Mouse (Mus musculus): ENCODE data around the gene Gm44965.

Gm44965 gene

DNA sequence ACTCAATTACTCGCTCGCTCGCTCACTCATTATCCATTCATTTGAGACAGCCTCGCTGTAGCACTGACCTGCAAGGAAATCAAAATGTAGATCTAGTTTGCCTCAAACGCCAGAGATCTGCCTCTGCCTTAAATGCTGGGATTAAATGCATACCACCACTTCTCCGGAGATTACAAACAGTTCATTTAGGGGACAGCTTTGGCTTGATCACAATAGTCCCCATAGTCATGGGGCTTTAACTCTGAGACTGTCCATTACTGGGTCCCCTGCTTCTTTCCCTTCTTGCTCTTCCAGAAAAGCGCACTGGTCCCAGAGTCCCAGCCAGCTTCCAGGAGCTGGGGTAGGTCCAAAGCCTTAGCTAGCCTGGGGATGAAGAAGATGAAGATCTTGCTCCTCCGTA is 32.7 kb downstream of the Gm44965 start, which contains the start of gene AI854703:
AI854703 (plus strand) TSS at position 301 of the 400 bp plus-strand sequence.
- no peak for DNase-seq (ENCODE audit: low spot score)

DNA sequence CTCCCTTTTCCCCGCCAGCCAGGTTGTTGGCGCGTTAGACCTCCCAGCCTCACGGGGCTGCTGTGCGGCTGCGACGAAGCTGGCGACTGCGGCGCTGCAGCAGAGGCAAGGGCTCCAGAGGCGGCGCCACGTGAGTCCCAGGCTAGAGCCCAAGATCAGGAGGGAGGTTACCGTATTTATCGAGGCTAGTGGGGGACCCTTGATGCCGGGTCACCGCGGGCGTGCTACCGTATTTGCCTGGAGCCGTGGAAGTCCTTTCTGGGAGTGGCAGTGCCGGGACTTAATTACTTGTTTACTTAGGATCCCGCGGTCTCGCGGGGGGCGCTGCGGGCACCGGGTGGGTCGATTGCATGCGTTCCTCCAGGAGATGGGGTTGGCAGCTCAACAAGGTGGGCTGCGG is 33.2 kb downstream of the Gm44965 start:
- no peak for DNase-seq (ENCODE audit: low spot score)

DNA sequence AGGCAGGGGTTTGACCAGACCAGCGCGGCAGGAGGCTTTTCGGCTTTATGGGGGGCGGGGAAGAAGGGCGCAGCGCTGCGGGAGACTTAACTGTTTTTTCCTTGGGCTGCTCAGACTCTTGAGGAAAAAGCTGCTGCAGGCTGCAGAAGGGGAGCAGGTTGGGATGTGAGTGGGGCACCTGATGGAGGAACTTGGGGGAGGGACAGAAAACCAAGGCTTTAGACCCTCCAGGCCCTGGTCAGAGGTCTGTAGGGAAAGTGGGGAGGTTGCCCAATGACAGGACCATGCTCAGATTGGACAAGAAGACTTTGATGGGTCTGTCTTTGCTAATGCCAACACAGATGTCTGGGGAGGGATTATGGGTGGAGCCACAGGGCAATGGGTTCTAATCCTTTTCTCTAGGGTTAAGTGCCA is 33.8 kb downstream of the Gm44965 start:
- DNase-seq (ENCODE audit: low spot score): no peak

DNA sequence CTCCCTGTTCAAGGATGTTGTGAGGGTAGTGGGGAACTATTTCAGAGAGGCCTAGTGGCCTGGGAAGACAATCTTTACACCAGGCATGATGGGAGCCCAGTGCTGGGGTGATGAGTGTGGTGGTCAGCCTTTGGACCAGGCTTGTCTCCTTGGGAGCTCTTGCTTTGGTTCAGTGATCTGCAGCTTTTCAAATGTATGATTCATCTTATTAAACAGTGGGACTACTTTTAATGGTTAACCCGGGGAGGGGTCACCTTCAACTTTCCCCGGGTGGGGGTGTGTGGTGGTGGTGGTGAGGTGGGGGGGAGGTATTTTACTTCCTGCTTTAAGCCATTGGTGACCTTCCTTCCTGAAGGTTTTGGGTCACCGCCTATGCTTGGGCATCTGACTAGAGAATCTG is 34.6 kb downstream of the Gm44965 start:
- no peak for DNase-seq (ENCODE audit: low spot score)

DNA sequence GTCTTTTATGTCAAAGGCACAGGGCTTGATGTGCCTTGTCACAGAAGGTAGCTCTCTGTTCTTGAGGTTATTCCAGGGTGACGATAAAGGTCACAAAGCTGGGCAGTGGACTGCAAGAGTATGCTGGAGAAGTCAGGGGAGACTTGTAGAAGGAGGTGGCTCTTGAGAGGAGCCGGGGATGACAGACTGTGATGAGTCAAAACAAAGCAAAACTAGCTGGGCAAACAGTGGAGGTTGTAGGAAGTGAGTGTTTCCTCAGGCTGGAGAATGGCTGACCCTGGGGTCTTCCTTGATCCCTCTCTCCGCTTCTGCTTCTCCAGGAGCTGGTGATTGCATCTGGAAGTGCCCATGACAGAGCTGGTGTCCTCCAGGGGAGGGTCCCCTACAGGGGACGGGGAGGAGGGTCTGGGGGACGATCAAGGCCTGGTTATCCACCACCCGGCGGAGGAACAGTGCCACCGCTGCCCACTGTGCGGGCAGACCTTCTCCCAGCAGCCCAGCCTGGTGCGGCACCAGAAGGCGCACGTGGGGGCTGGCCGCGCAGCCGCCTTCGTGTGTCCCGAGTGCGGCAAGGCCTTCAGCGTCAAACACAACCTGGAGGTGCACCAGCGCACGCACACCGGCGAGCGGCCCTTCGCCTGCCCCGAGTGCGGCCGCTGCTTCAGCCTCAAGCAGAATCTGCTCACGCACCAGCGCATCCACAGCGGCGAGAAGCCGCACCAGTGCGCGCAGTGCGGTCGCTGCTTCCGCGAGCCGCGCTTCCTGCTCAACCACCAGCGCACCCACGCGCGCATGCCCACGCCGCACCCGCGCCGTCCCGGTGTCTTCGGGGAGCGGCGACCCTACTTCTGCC is 35.3 kb downstream of the Gm44965 start:
- DNase-seq (ENCODE audit: low spot score): no peak

DNA sequence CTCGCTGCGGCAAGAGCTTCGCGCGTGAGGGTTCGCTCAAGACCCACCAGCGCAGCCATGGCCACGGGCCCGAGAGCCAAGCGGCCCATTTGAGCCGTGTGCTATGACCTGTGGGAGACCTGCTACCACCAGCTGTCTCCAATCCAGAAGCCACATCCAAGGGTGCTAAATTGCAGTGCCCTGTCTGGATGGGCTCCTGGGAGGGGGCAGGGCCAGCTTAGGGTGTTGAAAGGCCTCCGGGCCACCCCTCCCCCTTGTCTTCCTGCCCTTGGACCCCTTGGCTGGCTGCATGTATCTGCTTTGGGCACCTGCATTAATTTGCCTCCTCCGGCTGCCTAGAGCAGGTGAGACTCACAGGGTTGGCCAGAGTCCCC is 35.9 kb downstream of the Gm44965 start:
- no peak for DNase-seq (ENCODE audit: low spot score)

DNA sequence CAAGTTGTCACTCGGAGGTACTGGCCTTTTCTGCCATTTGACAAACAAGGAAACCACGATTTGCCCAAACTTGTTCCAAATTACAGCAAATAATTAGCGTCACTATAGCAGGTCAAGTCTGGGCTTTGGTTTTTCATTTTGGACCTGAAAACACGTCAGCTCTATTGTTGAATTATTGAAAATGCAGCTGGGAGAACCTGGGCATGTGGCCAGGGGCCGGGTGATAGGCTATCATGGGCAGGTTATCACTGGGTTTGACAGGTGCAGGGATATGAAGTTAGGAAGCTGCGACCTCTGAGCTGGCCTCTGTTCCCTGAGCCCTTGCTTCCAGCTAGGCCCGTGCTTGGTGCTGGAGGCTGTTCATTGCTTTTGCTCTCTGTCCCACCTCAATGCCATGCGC is 37.1 kb downstream of the Gm44965 start:
- no peak for DNase-seq (ENCODE audit: low spot score)

DNA sequence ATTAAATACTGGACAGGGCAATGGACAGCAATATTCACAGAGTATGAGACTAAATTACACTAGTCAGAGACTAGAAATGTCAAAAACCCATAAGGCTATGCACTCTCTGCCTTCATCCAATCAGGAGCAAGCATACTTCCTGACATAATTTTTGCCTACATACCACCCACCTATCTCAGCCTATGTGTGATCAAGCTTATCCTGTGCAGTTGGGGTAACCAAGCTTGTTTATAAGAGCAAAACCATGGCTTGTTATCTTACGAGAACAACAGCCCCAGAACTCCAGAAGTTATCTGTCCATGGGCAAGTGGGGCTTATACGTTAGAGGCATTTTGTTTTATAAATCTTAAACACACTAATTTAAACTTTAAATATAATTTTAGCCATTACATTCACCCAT is 41.4 kb downstream of the Gm44965 start:
- no peak for DNase-seq (ENCODE audit: low spot score)

DNA sequence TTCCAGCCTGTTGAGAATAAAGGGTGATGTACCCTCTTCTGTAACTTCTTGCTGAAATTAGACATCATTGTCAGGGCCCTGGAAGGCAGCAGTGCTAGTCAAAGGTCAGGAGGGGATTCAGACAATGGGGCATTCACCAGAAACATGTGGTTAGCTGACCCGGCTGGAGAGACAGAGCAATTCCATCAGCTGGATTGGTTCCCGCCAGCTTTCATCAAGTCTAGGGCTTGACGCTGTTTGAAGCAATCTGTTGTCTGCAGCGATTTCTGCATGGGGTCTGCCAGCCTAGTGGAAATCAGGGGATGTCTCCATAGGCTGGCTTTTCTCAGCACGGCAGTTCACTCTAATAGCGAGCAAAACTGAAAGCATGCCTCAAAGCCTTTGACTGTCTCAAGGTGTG is 42.8 kb downstream of the Gm44965 start:
- DNase-seq (ENCODE audit: low spot score): no peak

DNA sequence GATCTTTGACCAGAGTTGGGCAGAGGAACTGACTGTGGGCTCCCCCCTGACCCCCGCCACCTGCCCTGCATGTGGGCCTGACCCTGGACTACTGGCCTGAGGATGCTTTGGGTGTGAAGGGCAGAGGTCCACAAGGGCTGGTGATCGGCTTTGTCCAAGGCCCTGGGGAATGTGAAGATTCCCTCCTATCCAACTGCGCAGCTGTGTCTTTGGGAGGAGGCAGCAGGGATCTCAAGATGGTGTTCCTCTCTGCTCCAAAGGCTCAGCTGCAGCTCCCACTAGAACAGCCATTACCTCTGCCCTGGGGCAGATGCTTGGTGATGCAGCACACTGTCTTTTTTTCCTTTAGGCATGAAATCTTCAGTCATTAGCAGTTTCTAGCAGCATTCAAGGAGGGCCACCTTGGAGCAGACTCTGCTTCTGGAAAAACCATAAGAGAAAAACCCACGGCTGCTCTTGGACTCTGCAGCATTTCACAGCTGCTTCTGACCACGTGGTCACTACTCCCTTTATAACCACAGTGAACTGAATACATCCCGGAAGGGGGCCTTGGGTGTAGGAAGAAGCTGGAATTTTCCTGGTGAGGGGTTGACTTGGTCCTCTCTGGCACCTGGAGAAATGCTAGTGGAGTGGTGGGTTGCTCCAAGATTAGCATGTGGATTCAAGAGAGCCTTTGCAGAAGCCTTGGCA is 44.2 kb downstream of the Gm44965 start:
- no peak for DNase-seq (ENCODE audit: low spot score)

DNA sequence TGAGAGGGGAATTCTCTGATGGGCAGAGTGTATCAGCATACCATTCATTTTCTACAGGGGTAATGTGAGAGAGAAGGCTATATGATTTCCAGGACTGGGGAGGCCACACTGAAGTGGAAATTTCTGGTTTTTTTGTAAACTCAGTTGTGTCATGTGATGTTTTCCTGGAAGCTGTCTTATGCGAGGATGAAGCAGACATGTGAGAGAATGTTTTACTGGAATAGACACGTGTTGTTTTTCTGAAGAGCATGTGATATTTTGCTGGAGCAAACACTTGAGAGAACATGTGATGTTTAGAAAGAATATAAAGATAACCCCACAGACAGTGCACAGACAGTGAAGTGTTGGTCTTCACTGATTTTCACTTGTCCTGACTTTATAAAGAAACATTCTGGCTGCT is 44.8 kb downstream of the Gm44965 start:
- no peak for DNase-seq (ENCODE audit: low spot score)

DNA sequence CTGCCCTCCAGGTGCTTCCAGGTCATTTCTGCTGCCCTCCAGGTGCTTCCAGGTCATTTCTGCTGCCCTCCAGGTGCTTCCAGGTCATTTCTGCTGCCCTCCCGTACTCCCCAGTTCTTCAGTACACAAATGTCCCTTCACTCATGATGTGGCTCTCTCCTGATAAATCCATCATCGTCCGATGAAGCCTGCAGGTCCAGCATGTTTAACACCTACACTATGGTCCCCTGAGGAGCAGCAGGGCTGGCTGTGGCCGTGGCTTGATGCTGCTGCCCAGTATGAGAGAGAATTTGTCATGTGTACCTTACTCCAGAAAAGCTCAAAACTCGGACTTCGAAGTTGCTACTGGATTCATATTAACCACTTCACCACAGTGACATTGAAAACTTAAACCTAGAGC is 47.6 kb downstream of the Gm44965 start:
- DNase-seq (ENCODE audit: low spot score): no peak

DNA sequence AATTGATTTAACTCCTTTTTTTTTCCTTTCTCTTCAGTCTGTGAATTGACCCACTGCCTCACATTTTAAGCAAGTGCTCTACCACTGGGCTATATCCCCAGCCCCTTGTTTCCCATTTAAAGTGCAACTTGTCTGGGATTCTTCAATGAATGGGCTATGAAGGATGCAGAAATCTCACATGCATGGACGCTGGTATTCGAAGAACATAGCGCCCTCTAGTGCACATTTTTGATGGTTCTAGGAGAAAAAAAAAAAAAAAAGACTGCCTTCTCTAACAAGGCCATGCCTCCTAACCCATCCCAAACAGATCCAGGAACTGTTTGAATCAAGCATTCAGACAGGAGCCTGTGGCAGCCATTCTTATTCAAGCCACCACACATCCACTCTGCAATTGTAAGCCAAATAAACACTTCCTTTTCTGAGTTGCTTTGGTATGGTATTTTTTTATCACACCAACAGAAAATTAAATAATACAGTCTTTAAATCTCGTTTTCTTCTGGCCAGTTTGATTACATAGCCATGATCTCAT is 49.1 kb downstream of the Gm44965 start:
- DNase-seq (ENCODE audit: low spot score): peak; percentile 88

DNA sequence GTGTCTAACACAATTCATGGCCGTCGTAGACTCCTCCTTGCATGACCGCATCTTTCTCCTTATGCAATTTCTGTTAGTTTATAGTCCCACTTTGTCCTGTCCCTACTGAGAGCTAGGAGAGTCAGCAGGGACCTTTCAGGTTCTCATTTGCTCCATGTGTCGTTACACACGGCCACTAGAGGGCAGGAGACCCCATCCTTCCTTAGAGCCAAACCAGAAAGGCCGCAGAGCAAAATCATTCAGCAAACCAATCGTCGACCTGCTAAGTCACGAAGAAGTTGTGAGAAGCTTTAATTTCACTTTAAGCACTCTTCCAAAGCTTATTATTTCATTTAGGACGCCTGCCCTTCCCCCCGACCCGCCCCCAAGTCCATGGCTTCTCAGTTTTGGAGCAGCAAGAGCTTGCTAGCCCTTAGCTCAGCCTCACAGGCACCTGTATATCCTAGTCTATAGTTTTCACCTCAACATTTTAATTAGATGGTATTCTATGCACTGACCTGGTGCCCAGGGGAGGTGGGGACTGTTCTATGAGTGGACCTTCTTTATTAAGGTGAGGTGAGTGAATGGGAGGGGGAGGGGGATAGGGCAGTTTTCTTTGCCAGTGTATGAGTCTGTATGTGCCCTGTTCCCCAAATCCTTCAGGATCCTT is 52.0 kb downstream of the Gm44965 start:
- DNase-seq (ENCODE audit: low spot score): peak; percentile 84

DNA sequence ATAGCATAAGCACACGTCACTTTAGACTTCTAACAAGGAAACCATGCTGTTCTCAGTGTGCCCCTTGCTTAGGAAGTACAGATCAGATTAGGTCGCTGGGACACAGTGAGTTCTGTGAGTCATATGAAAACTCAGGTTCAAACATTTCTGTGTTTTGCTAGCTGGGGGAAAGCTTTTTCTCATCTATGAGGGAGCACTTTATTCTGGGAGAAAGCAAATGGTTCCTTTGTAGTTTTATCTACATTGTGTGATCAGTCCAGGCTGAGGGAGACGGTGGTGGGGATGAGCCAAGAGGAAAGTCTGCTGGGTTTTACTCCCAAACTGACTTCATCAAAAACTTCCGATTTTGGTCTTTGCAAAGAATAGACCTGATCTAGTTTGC is 52.6 kb downstream of the Gm44965 start:
- DNase-seq (ENCODE audit: low spot score): no peak

DNA sequence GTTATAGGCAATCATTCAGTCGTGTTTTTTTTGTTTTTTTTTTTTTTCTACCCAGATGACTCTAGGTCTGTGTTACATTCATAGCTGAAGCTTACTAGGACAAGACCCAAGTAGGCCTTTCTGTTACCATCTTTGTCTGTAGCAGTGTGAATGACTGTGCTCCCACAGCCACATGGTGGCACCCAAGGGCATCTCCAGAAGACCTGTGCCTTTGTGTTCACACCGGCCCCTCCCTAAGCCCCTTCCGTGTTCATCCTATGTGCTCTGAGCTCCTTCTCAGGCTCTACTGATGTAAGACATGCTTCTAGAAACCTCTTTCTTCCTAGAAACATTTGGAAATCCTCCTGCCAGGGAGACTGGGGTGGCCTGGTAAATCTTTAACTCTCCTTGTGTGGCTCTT is 53.3 kb downstream of the Gm44965 start, which contains the start of gene Gimap8:
Gimap8 (plus strand) TSS at position 240 of the 400 bp plus-strand sequence.
- no peak for DNase-seq (ENCODE audit: low spot score)

DNA sequence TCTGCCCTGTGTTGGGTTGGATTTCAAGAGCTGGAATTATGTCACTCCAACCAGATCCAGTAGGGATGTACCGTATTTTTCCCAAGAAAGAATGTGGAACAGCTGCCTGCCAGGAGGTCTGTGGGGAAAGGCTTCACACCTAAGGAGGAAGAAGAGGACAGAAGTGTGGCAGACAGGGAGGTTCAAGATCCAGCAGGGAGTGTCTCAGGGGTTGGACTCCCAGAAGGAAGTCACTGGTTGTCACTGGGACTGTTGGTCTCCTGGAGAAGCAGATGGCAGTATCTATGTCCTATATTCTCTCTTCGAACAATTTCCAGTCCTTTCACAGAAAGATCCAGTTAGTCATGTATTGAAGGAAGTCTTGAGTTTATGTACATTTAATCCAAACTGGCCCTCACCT is 53.9 kb downstream of the Gm44965 start:
- DNase-seq (ENCODE audit: low spot score): no peak

DNA sequence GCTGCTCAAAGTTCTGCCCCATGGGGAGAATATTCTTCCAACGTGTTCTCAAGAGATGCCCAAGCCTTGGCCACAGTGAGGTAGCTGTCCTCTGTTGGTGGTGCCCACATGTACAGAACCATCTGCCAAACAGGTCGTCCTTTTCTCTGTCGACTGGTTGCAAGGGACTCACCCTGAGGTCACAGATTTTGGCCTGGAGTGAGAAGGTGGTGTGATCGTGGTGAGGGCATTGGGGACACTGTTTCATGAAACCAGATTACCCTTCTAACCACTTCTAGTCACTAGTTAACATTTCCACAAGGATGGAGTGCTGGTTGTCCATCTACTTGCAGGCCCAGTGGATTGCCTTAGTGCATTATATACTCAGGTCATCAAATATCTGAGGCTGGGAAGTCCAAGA is 55.0 kb downstream of the Gm44965 start:
- no peak for DNase-seq (ENCODE audit: low spot score)

DNA sequence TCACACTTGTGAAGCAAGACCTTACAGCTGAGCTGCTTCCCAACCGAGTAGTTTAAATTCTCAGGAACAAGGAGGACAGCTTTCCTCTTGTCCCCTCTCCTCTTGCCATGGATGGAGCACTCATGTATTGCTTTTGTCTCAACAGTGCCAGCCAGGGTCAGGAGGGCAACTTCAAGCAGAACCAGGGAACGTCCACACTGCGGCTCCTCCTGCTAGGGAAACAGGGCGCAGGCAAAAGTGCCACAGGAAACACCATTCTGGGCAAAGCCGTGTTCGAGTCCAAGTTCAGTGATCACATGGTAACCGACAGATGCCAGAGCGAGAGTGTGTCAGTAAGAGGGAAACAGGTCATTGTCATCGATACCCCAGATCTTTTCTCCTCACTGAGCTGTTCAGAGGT is 56.3 kb downstream of the Gm44965 start:
- no peak for DNase-seq (ENCODE audit: low spot score)

DNA sequence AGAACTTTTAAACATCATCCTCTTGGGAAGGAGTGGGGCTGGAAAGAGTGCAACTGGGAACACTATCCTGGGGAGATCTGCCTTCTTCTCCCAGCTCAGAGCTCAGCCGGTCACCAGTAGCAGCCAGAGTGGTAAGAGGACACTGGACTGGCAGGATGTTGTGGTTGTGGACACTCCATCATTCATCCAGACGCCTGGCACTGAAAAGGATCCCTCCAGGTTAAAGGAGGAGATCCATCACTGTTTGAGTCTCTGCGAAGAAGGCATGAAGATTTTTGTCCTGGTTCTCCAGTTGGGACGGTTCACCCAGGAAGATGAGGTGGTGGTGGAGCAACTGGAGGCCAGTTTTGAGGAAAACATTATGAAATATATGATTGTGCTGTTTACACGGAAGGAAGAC is 65.0 kb downstream of the Gm44965 start:
- DNase-seq (ENCODE audit: low spot score): no peak

DNA sequence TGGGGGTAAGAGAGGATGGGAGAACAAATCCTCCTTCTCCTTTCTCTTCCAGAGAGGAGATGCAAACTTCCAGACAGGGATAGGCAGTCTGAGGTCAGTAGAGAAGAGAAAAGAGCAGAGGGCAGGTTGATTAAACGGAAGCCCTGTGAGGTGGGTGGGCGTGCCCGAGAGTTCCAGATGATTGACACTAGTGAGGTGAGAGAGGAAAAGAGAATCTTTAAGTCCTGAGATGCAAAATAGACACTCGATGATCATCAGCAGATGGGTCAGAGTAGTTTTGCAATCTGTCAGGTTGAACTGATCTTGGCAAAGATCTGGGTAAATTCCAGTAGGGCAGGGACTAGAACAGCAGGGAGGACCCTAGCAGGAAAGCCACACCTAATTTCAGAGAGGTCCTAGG is 71.0 kb downstream of the Gm44965 start:
- DNase-seq (ENCODE audit: low spot score): no peak

DNA sequence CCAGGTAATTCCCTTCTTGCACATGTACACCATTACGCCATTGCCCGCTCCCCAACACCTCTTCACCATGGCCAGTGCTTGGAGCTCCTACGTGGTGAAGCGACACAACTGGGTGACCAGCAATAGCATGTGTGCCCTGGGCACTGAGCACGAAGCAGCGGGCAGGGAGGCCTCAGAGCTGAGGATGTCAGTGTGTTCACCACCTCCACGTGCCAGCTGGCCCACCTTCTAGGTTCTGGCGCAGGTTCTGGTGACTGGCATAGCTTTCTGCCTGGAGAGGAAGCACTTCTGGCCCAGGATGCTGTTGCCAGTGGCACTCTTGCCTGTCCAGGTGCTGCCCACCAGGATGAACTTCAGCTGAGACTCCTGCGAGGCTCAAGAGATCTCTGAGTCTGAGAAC is 71.7 kb downstream of the Gm44965 start:
- no peak for DNase-seq (ENCODE audit: low spot score)

DNA sequence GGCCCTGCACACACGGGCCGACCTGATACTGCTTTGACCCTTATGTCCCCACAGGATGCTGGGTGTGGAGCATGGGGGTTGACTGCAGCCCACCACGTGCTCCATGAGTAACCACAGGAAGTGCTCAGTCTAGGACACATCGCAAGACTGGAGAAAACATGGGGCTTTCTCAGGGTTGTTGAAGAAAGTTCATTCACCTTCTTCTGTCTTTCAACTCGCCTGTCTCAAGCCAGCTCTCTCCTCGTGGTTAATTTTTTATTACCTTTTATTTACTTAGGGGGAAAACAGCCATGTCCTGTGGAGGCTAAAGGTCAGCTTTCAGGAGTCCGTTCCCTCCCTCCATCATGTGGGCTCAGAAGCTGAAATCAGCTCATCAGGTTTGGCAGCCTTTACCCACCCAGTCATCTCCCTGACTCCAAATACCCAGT is 72.4 kb downstream of the Gm44965 start:
- no peak for DNase-seq (ENCODE audit: low spot score)
